ENCODE assay signal across 20 mouse cellular contexts in genomic region chr4:61789699-61790098, GRCm38 (mm10). TPM values are rescaled to one million over a fixed set of nuclear protein-coding genes. Genes with fewer than 3 reads are reported as not detected.
DNase-seq lines count a peak whose midpoint lies in the region; TF ChIP-seq lines count a peak whose summit lies in the region.
"Not testable (repeated sequence)": the region's sequence is repeated elsewhere in the genome, so short reads cannot be mapped to it uniquely, and the experiment has no call there.
"Had no signal": no experiment of that assay in that cellular context is flagged by ENCODE, and none has a peak within 500 bp of the region (broad histone marks: within the 10 kb centered on the region; RNA-seq: fewer than 3 reads in every experiment).

No protein-coding gene starts in this region.

- H3K27me3 ChIP-seq in liver, adult 2 months (ENCODE audit: control insufficient read depth, insufficient read depth, low read length) = not testable (repeated sequence)

- H3K27ac ChIP-seq in liver, adult 2 months (replicated peaks; ENCODE audit: insufficient read depth, low read depth, low read length) = not testable (repeated sequence)

- H3K9ac ChIP-seq in liver, adult 2 months (ENCODE audit: low read depth, low read length) = not testable (repeated sequence)

- H3K4me1 ChIP-seq in liver, adult 2 months (ENCODE audit: control insufficient read depth, insufficient read depth, low read length) = not testable (repeated sequence)

- H3K36me3 ChIP-seq in liver, adult 2 months (ENCODE audit: control insufficient read depth, insufficient read depth, low read length) = not testable (repeated sequence)

- peak; percentile 17 for DNase-seq in heart, adult 11 months
- peak; percentile 95 for DNase-seq in liver, adult 2 months (ENCODE audit: extremely low read depth, low read depth, low spot score)
- peak; percentile 0 for DNase-seq in thymus, postnatal 0 days (ENCODE audit: low spot score)

- not testable (repeated sequence) for TF ChIP-seq CTCF in liver, adult 2 months (IDR thresholded peaks at IDR 0.05; ENCODE audit: low read depth, low read length)

- WGBS in liver, adult 2 months = 16% methylated on average over 1 of the region's 1 CpGs

- H3K79me2 ChIP-seq in liver, adult 2 months (ENCODE audit: control insufficient read depth, insufficient read depth, low read length) = not testable (repeated sequence)

- H3K4me3 ChIP-seq in liver, adult 2 months (ENCODE audit: insufficient read depth, low read depth, low read length) = not testable (repeated sequence)

- not testable (repeated sequence) for TF ChIP-seq POLR2A in liver, adult 2 months (IDR thresholded peaks at IDR 0.05; ENCODE audit: extremely low read depth, insufficient read depth, low read length)

RNA-seq across cellular contexts. Expression of gene Mup19, which starts 7.6 kb away (rescaled TPM):
- 17.1 and 973 TPM in 2 replicates for total RNA-seq in liver, adult 2 months (2014; rRNA removed)
- 123 and 143 TPM in 2 replicates for polyA plus RNA-seq in liver, adult 2 months (2012; rRNA removed)
- polyA plus RNA-seq in thymus, postnatal 0 days (2015; fragmentation: Nextera tagmentation; extraction: Ambion mirVana) = 0.70 TPM in 1 of 2 replicates, not detected in the other
- total RNA-seq: adrenal gland, postnatal 10 days; adrenal gland, postnatal 14 days; adrenal gland, postnatal 25 days; adrenal gland, postnatal 4 days; CH12.LX; ES-E14; G1E; MEL had no signal
- polyA plus RNA-seq: activated CD4-positive, CD25-positive, alpha-beta regulatory T cell, adult 4 months; adrenal gland, adult 2 months; brain, embryonic 14.5 days; C2C12; CD4-positive, CD25-positive, alpha-beta regulatory T cell, adult 4 months; G1E; Patski had no signal

RNA-seq across cellular contexts. Expression of gene Mup5, which starts 45.3 kb away (rescaled TPM):
- total RNA-seq in liver, adult 2 months (2014; rRNA removed) = not detected in 2 replicates
- polyA plus RNA-seq in liver, adult 2 months (2012; rRNA removed) = 0.20 TPM in 1 of 2 replicates, not detected in the other
- polyA plus RNA-seq in thymus, postnatal 0 days (2015; fragmentation: Nextera tagmentation; extraction: Ambion mirVana) = 0.14 TPM in 1 of 2 replicates, not detected in the other
- total RNA-seq: adrenal gland, adult 18-20 months; adrenal gland, adult 2 months; adrenal gland, adult 8-10 months; adrenal gland, postnatal 10 days; adrenal gland, postnatal 14 days; adrenal gland, postnatal 25 days; adrenal gland, postnatal 36 days; adrenal gland, postnatal 4 days; CH12.LX; ES-E14; G1E; MEL had no signal
- polyA plus RNA-seq: activated CD4-positive, CD25-positive, alpha-beta regulatory T cell, adult 4 months; adrenal gland, adult 2 months; brain, embryonic 14.5 days; C2C12; CD4-positive, CD25-positive, alpha-beta regulatory T cell, adult 4 months; G1E; Patski had no signal

Comparison
In these comparisons a context has a peak if more than half of its experiments do, and no peak if none do; other contexts are left out.
1. DNase-seq: peak in every context shown above with its lines; median percentile 95 in liver, adult 2 months; 17 in heart, adult 11 months; 0 in thymus, postnatal 0 days.
2. RNA of gene Mup19, which starts 7.6 kb away (polyA plus RNA-seq): 123 to 143 TPM in liver, adult 2 months; 0.70 TPM in thymus, postnatal 0 days; every median in the first group is over 10 times any median in the second.